Mouse (Mus musculus) pancreas, adult 10 weeks (tissue): Measurements from ENCODE around the gene S100a3. TPM values are rescaled to one million over a fixed set of nuclear protein-coding genes. Genes with fewer than 3 reads are reported as not detected.

Source experiments
- polyA plus RNA-seq: library from polyadenylated mRNA; stranded (reverse); fragments of 350-450 nt; fragmentation: Illumina TruSeq; extraction: RNeasy Lipid Tissue Mini Kit (QIAGEN cat#74804); gene quantifications from one replicate; pipeline ENCODE4 v1.2.3, GENCODE M21; 2015; ENCODE audit warnings: low read depth, low replicate concordance; ENCODE audit not compliant: insufficient read depth

The S100a3 gene
- polyA plus RNA-seq, result not detected

DNA sequence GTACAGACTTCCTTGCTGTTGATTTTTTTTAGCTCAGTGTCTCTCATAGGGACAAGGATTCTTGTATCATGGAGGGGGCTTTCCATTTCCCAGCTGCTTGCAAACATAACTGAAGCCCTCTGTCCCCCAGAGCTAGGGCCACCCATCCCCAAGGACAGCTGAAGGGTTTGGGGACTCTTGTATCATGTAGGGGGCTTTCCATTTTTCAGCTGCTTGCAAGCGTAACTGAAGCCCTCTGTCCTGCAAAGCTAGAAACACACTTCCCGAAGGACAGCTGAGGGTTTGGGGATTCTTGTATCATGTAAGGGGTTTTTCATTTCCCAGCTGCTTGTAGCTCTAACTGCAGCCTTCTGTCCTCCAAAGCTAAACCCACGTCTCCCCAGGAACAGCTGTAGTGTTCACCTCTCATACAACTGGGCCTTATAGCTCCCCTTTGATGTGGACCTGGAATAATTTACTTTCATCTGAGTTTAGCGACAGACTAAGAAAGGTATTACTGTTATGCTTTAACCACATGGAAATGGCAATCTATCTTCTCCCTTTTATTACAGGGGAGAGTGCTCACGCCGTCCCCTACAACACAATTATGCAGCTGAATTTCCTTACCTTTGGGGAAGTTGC is at the start of gene S100a3:
S100a3 (plus strand) TSS at position 571 of the 621 bp plus-strand sequence.

DNA sequence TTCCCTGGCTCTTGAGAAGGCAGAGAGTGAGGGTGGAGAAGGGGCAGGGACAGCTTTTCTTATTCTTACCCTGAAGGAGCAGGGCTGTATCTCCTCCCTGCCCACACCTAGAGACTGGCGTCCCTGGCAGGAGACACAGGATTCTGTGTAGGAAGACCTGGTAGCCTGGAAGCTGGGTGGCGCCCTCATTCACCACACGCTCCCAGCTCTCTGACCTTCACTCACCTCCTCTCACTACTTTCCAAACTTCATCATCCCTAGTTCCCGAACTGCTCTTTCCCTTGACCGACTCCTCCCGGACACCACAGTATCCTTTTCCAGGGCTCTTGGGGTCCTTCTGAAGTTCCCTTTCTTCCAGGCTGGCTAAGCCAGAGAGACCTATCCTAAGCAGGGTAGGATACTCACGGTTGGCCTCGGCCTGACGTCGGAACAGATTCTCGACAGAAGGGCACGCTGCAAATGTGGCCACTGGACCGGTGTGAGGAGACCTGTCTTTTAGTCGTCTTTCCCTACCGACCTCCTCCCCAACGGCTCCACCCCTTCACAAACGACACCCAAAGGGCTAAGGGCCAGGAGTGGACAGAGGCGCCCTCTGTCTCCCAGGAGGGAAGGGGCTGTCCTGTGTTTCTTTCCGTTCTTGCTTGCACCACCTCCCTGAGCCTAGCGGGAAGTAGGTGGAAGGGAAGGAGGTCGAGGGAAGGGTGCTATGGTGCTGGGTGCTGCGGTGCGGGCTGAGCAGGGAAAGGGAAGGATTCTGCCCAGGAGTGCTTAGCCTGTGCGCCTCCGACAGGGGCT is 46.4 kb upstream of the S100a3 start, which contains the start of the genes S100a1 and S100a13:
S100a1 (minus strand) TSS at position 597 of the 795 bp plus-strand sequence.
S100a13 (plus strand) TSS at position 640 of the 795 bp plus-strand sequence.

DNA sequence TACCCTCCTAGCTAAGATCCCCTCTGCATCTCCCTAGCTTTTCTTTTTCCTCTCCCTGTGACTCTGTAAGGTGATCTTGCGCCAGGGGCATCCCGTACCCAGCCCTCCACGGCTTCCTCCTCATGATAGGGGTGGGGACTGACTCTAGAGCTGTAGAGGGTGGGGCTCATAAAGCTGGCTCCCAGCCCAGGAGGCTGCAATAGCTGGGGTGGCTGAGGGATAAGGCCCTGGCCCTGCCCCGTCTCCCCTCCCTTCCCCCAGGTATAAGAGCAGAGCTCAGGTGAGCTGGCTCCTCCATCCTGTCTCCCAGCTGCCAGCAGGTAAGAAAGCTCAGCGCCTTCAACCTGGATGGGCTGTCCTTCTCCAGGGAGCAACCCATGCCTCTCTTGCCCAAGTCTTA is 33.8 kb upstream of the S100a3 start, which contains the start of gene S100a14:
S100a14 (plus strand) TSS at position 277 of the 400 bp plus-strand sequence.

DNA sequence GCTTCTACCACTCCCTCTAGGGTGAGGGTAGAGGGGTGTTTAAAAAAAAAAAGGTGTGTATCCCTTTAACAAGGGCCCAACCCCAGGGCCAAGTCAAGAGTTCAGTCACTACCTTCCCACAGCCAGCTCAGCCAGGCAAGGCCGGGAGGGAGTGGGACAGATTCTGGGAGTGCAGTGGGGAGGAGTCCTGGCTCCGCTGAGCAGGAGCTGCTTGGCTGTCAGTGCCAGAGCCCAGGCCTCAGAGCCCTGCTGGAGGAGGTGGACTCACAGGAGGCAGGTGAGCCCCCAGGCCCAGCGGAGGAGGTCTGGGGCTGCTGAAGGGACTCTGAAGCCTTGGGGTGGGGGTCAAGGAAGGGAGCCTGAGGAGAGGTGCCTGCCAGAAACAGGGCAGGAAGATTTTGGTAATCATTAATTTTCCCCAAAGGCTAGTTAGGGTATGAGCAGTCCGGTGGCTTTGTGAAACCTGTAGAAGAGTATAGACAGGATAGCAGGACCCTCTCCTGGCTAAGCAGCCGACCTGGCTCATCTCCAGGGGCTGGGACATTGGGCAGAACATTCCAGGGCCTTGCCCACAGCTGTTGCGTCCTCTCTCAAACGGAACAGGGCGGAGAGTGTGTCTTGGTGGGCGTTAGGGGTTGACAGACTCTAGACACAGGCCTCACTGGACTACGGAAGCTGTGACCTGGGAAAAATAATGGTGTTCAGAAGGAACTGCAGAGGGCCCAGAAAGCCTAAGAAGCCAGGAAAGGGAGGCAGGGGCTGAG is 23.1 kb upstream of the S100a3 start, which contains the start of gene S100a16:
S100a16 (plus strand) TSS at position 114 of the 764 bp plus-strand sequence.

DNA sequence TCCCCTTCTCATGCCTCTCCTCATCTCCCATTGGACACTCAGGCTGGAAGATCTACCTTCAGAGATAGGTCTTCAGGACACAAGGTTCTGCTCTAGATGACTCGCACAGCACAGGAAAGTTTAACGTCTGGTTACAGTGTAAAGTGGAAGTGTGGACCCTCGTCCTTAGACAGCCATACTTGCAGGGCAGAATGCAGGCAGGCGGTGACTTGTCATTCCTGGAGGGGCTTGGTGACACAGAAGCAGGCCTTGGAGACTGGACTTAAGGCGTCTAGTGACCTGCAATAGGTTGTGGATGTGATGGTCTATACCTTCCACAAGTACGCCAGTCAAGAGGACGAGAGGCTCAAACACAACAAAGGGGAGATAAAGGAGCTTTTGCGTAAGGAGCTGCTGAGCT is 29.6 kb downstream of the S100a3 start, which contains the start of gene S100a2:
S100a2 (plus strand) TSS at position 301 of the 400 bp plus-strand sequence.

DNA sequence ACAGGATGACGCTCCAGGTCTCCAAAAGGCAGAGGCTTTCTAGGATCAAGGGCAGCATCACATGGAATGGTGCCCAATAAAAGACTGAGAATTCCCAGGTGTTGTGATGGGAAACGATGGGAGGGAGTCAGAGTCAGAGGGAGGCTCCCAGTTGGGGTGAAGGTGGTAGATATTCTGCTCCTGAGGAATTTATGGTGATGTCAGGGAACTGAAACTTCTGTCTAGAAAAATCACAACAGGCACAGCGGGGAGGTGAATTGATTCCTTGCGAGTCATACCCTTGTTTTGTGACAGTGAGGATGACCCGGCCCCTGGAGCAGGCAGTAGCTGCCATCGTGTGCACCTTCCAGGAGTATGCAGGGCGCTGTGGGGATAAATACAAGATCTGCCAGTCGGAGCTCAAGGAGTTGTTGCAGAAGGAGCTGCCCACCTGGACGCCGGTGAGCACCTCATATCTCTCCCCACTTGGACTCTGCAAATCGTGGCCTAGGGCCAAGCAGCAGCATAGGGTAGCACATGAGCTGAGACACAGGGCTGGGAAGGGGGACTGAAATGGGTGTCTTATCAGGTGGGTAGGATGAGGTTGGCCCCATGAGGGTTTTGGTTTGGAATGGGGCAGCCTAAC is 41.2 kb downstream of the S100a3 start, which contains the start of gene Gm42674:
Gm42674 (plus strand) TSS at position 419 of the 625 bp plus-strand sequence.

DNA sequence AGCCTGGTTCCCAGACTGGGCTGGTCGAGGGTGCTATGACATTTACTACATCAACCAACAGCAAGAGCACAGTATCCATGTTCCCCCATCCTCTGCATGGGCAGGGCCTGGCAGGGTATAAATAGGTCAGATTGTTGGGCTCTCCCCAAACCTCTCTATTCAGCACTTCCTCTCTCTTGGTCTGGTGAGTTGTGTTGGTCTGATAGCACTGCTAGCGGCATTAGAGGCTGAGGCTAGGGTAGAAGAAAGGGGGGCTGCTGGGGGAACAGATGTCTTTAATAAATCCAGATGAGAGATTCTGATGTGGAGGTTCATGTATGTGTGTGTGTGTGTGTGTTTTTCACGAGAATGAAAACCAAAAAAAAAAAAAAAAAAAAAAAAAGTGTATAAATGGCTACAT is 43.2 kb downstream of the S100a3 start, which contains the start of gene S100a4:
S100a4 (plus strand) TSS at position 149 of the 400 bp plus-strand sequence.

DNA sequence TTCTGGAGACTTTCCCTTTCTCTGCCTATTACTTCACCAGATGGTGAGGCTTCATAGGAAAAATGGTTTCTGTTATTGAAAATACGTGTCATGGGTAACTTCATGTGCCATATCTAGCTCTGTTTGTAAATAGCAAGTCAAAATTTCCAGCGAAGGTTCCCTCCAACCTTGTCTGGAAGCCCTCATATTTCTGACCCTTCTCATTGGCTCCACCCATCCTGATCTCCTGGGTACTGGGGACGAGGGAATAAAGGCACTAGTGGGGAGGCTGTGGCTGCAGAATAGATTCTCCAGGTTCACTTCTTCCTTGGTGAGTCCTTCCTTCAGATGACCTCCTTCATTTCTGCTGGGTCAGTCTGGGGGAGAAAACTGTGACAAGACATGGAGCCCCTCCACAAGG is 47.8 kb downstream of the S100a3 start, which contains the start of gene S100a5:
S100a5 (plus strand) TSS at position 301 of the 400 bp plus-strand sequence.

DNA sequence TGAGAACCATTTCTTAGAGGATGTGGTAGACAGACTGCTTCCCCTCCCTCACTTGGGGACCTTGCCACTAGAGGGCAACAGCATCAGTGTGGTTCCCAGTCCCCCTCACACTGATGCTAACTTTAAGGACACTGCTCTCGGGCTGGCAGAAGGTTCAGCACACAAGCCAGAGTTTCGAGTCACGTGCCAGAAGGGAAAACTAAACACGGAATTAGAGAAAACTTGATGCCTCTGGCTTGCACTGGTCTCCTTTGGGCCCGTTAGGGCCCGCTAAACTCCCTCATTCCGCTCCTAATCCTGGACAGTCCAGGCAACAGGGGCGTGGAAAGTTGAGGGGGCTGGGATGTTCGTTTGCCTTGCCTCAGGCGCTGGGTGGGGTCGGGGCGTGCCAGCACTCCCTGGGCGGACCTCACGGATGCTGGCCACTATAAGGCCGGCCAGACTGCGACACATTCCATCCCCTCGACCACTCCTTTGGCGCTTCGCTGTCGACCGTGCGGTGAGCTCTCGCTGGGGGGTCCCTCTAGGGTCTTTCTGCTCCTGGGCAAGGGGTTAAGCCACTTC is 52.4 kb downstream of the S100a3 start, which contains the start of gene S100a6:
S100a6 (plus strand) TSS at position 155 of the 564 bp plus-strand sequence.

Other genes with a start within 250 kb of the S100a3 start
- 6.5 TPM for gene Slc27a3, start 170.6 kb upstream of the S100a3 start, polyA plus RNA-seq
- gene Ints3, start 127.0 kb upstream of the S100a3 start, polyA plus RNA-seq, result 12.9 TPM
- 24.0 TPM for gene Npr1, start 94.7 kb upstream of the S100a3 start, polyA plus RNA-seq
- gene Ilf2, start 84.5 kb upstream of the S100a3 start, polyA plus RNA-seq, result 10.1 TPM
- 11.3 TPM for gene Snapin, start 69.5 kb upstream of the S100a3 start, polyA plus RNA-seq
- gene Chtop, start 51.1 kb upstream of the S100a3 start, polyA plus RNA-seq, result 22.0 TPM
- gene S100a1, start 46.2 kb upstream of the S100a3 start, polyA plus RNA-seq, result 42.7 TPM
- gene S100a13, start 46.1 kb upstream of the S100a3 start, polyA plus RNA-seq, result 22.3 TPM
- gene S100a14, start 33.7 kb upstream of the S100a3 start, polyA plus RNA-seq, result not detected
- gene S100a16, start 23.3 kb upstream of the S100a3 start, polyA plus RNA-seq, result 41.8 TPM
- not detected for gene S100a2, start 29.7 kb downstream of the S100a3 start, polyA plus RNA-seq
- gene Gm42674, start 41.3 kb downstream of the S100a3 start, polyA plus RNA-seq, result not detected
- 10.9 TPM for gene S100a4, start 43.2 kb downstream of the S100a3 start, polyA plus RNA-seq
- gene S100a5, start 47.9 kb downstream of the S100a3 start, polyA plus RNA-seq, result not detected
- 248 TPM for gene S100a6, start 52.3 kb downstream of the S100a3 start, polyA plus RNA-seq
- 0.89 TPM for gene S100a7a, start 93.4 kb downstream of the S100a3 start, polyA plus RNA-seq
- not detected for gene S100a8, start 108.4 kb downstream of the S100a3 start, polyA plus RNA-seq
- not detected for gene S100a9, start 135.1 kb downstream of the S100a3 start, polyA plus RNA-seq
- gene Pglyrp4, start 166.3 kb downstream of the S100a3 start, polyA plus RNA-seq, result not detected
- not detected for gene Gm5849, start 217.3 kb downstream of the S100a3 start, polyA plus RNA-seq